ENCODE assay signal across 19 mouse cellular contexts in genomic region chr2:131552736-131553400, GRCm38 (mm10). TPM values are rescaled to one million over a fixed set of nuclear protein-coding genes. Genes with fewer than 3 reads are reported as not detected.
DNase-seq lines count a peak whose midpoint lies in the region; ATAC-seq and TF ChIP-seq lines count a peak whose summit lies in the region.
"Had no signal": no experiment of that assay in that cellular context is flagged by ENCODE, and none has a peak within 500 bp of the region (broad histone marks: within the 10 kb centered on the region; RNA-seq: fewer than 3 reads in every experiment).

No protein-coding gene starts in this region.

- no peak for TF ChIP-seq CTCF in kidney, adult 2 months (conservative IDR thresholded peaks at IDR 0.05; ENCODE audit: insufficient read depth, insufficient read length, low read depth, low read length)

- no peak for TF ChIP-seq POLR2A in kidney, adult 2 months (IDR thresholded peaks at IDR 0.05; ENCODE audit: low read depth, low read length)

- DNase-seq in kidney, adult 2 months: peak; percentile 36
- DNase-seq in kidney, postnatal 10 days: no peak
- DNase-seq in adipocyte (ENCODE audit: low spot score): peak; percentile 49
- peak; percentile 60 for DNase-seq in adrenal gland, postnatal 14 days
- no peak for DNase-seq in left cerebral cortex, postnatal 4 days
- DNase-seq in left cerebral cortex, adult 11 months (ENCODE audit: low spot score): no peak
- DNase-seq: cerebellum, adult 2 months; cerebellum, postnatal 36 days; gastrocnemius, postnatal 10 days; liver, postnatal 0 days; right cerebral cortex, adult 18-20 months had no signal

- ATAC-seq in megakaryocyte, adult 5-6 weeks (ENCODE audit: poor library complexity, severe bottlenecking): peak; percentile 71
- ATAC-seq: intestine, embryonic 16.5 days; liver, postnatal 0 days had no signal

- intact Hi-C loops in left cerebral cortex, postnatal 4 days (cut with DNase I): no loop called here

- H3K27ac ChIP-seq in kidney, adult 2 months (ENCODE audit: insufficient read depth, low read depth, low read length): no peak overlapping the region
- H3K27ac ChIP-seq: hindbrain, embryonic 15.5 days; kidney, embryonic 15.5 days; midbrain, embryonic 10.5 days had no signal

- 20% methylated on average over 9 of the region's 9 CpGs for WGBS in kidney, adult 2 months

- H3K4me3 ChIP-seq in kidney, adult 2 months (ENCODE audit: insufficient read depth, low read depth, low read length): no peak overlapping the region
- H3K4me3 ChIP-seq: hindbrain, embryonic 15.5 days; kidney, embryonic 15.5 days; midbrain, embryonic 10.5 days had no signal

- H3K4me1 ChIP-seq in kidney, adult 2 months (ENCODE audit: control insufficient read depth, insufficient read depth, low read length): no peaks in the 10 kb centered on the region
- H3K4me1 ChIP-seq: kidney, embryonic 15.5 days had no signal

- no peaks in the 10 kb centered on the region for H3K36me3 ChIP-seq in kidney, adult 2 months (ENCODE audit: control insufficient read depth, insufficient read depth, low read length)
- H3K36me3 ChIP-seq: G1E; hindbrain, embryonic 15.5 days; kidney, embryonic 15.5 days; midbrain, embryonic 10.5 days had no signal

- H3K27me3 ChIP-seq in kidney, adult 2 months (replicated peaks; ENCODE audit: control insufficient read depth, insufficient read depth, low read length): no peaks in the 10 kb centered on the region

RNA-seq across cellular contexts. Expression of gene Adra1d, which starts 9.2 kb away (rescaled TPM):
- polyA plus RNA-seq in kidney, adult 2 months (2012; rRNA removed): 2.7 and 3.4 TPM in 2 replicates
- 16.9 and 22.4 TPM in 2 replicates for total RNA-seq in adrenal gland, postnatal 14 days (2021)
- not detected in 2 replicates for total RNA-seq in megakaryocyte, adult 5-6 weeks (2015)
- total RNA-seq in megakaryocyte, adult 5-6 weeks (2017): not detected in 2 replicates
- total RNA-seq in left cerebral cortex, postnatal 4 days (2021): 1 to 10 TPM; 2.6 to 4.5 TPM
- total RNA-seq: G1E; liver, adult 2 months had no signal
- polyA plus RNA-seq: forebrain, embryonic 11.5 days; G1E had no signal

Comparison
In these comparisons a context has a peak if more than half of its experiments do, and no peak if none do; other contexts are left out.
1. DNase-seq: peak in kidney, adult 2 months (single experiment), adipocyte (single experiment) and adrenal gland, postnatal 14 days (single experiment); none in kidney, postnatal 10 days (single experiment), left cerebral cortex, postnatal 4 days (single experiment) and left cerebral cortex, adult 11 months (single experiment).